Mouse (Mus musculus) CH12.LX (cell line): ENCODE measurements around the gene Cst3. TPM values are rescaled to one million over a fixed set of nuclear protein-coding genes. Genes with fewer than 3 reads are reported as not detected.

Experiments used
- DNase-seq: peaks from one replicate; pipeline ENCODE4 v3.0.0-alpha.2; 2013; ENCODE audit errors: extremely low read depth
- H3K27ac ChIP-seq: 2 replicates; pipeline ENCODE4 v1.5.1; 2012; ENCODE audit warnings: low read depth, mild to moderate bottlenecking, control low read depth, moderate library complexity; ENCODE audit not compliant: insufficient read depth
- H3K27me3 ChIP-seq: replicated peaks from 2 replicates; pipeline ENCODE3; 2012; ENCODE audit warnings: inconsistent platforms
- H3K36me3 ChIP-seq, 2 experiments: replicated peaks in 1 of 2; 2 replicates each; pipeline versions ENCODE3 to v1.6.1; 2012; ENCODE audit warnings: inconsistent platforms in 1 of 2, low read length in 1 of 2, mild to moderate bottlenecking in 1 of 2, mixed read lengths in 1 of 2, moderate library complexity in 1 of 2; ENCODE audit not compliant: control insufficient read depth in 1 of 2, insufficient read depth in 1 of 2
- H3K4me1 ChIP-seq, 2 experiments: 2 replicates each; pipeline ENCODE4 v1.6.1; 2012; ENCODE audit warnings: inconsistent platforms in 1 of 2, moderate library complexity in 1 of 2; ENCODE audit not compliant: insufficient read depth in 2 of 2, control insufficient read depth in 1 of 2
- H3K4me2 ChIP-seq: 2 replicates; pipeline ENCODE4 v1.6.1; 2012; ENCODE audit warnings: low read depth, mild to moderate bottlenecking, control low read depth; ENCODE audit not compliant: poor library complexity, insufficient read depth, severe bottlenecking
- H3K4me3 ChIP-seq, 3 experiments: fragments of 150-350 bp in 1 of 3; sonication (generic) in 1 of 3; replicated peaks in 1 of 3; 2 replicates each; pipeline versions ENCODE3 to v1.5.1; 2011 to 2012; ENCODE audit warnings: low read depth in 2 of 3, low read length in 2 of 3, mild to moderate bottlenecking in 2 of 3, moderate library complexity in 2 of 3, control low read depth in 1 of 3, improper control_type of control experiment in 1 of 3, inconsistent platforms in 1 of 3, mixed read lengths in 1 of 3; ENCODE audit not compliant: poor library complexity in 1 of 3
- H3K79me2 ChIP-seq: replicated peaks from 2 replicates; pipeline ENCODE4 v1.6.1; 2012; ENCODE audit warnings: mild to moderate bottlenecking, moderate library complexity; ENCODE audit not compliant: control insufficient read depth, poor library complexity, insufficient read depth, severe bottlenecking; ENCODE audit errors: extremely low read depth
- H3K9ac ChIP-seq: 2 replicates; pipeline ENCODE4 v1.6.1; 2012; ENCODE audit warnings: low read depth, mild to moderate bottlenecking, control low read depth, moderate library complexity; ENCODE audit not compliant: insufficient read depth
- H3K9me3 ChIP-seq: replicated peaks from 2 replicates; pipeline ENCODE3; 2012; ENCODE audit warnings: low read length, inconsistent platforms, mixed read lengths
- BHLHE40 ChIP-seq: IDR thresholded peaks from 2 replicates; pipeline ENCODE4 v1.6.1; 2011; ENCODE audit warnings: mild to moderate bottlenecking, low read depth, low read length, improper control_type of control experiment
- CHD1 ChIP-seq: IDR thresholded peaks from 2 replicates; pipeline ENCODE4 v1.6.1; 2012; ENCODE audit warnings: low read depth, low read length, improper control_type of control experiment, inconsistent platforms
- CHD2 ChIP-seq: IDR thresholded peaks from 2 replicates; pipeline ENCODE4 v1.6.1; 2011; ENCODE audit warnings: low read length, improper control_type of control experiment
- CTCF ChIP-seq, 2 experiments: IDR thresholded peaks in 1 of 2; conservative IDR thresholded peaks in 1 of 2; 2 replicates each; pipeline ENCODE4 v1.5.1; 2011 to 2012; ENCODE audit warnings: low read depth in 2 of 2, low read length in 2 of 2, improper control_type of control experiment in 1 of 2, inconsistent platforms in 1 of 2, mild to moderate bottlenecking in 1 of 2, moderate library complexity in 1 of 2
- E2F4 ChIP-seq: IDR thresholded peaks from 2 replicates; pipeline ENCODE4 v1.6.1; 2011; ENCODE audit warnings: low read depth, low read length, improper control_type of control experiment; ENCODE audit not compliant: insufficient replicate concordance
- ELF1 ChIP-seq: IDR thresholded peaks from 2 replicates; pipeline ENCODE4 v1.6.1; 2014; ENCODE audit warnings: low read depth, mild to moderate bottlenecking, inconsistent platforms, low read length, improper control_type of control experiment
- EP300 ChIP-seq: IDR thresholded peaks from 2 replicates; pipeline ENCODE4 v1.6.1; 2011; ENCODE audit warnings: low read length, improper control_type of control experiment
- ETS1 ChIP-seq: conservative IDR thresholded peaks from 2 replicates; pipeline ENCODE4 v1.6.1; 2012; ENCODE audit warnings: low read depth, mild to moderate bottlenecking, inconsistent platforms, low read length, improper control_type of control experiment, moderate library complexity
- GABPA ChIP-seq: IDR thresholded peaks from 2 replicates; pipeline ENCODE4 v1.6.1; 2012; ENCODE audit warnings: low read depth, low read length, improper control_type of control experiment, inconsistent platforms; ENCODE audit not compliant: insufficient replicate concordance
- HCFC1 ChIP-seq: IDR thresholded peaks from 2 replicates; pipeline ENCODE4 v1.6.1; 2012; ENCODE audit warnings: low read depth, mild to moderate bottlenecking, inconsistent platforms, low read length, improper control_type of control experiment
- IRF4 ChIP-seq: IDR thresholded peaks from 2 replicates; pipeline ENCODE4 v1.6.1; 2014; ENCODE audit warnings: low read depth, mild to moderate bottlenecking, inconsistent platforms, low read length, improper control_type of control experiment
- JUN ChIP-seq: IDR thresholded peaks from 2 replicates; pipeline ENCODE4 v1.6.1; 2011; ENCODE audit warnings: low read depth, mild to moderate bottlenecking, low read length, improper control_type of control experiment, moderate library complexity; ENCODE audit not compliant: insufficient read depth
- JUND ChIP-seq: conservative IDR thresholded peaks from 2 replicates; pipeline ENCODE4 v1.6.1; 2011; ENCODE audit warnings: low read depth, low read length, improper control_type of control experiment
- KAT2A ChIP-seq: IDR thresholded peaks from 2 replicates; pipeline ENCODE4 v1.6.1; 2012; ENCODE audit warnings: low read length, improper control_type of control experiment, inconsistent platforms; ENCODE audit not compliant: insufficient replicate concordance
- MAFK ChIP-seq: IDR thresholded peaks from 2 replicates; pipeline ENCODE4 v1.6.1; 2011; ENCODE audit warnings: low read length, improper control_type of control experiment; ENCODE audit not compliant: insufficient replicate concordance
- MAX ChIP-seq: IDR thresholded peaks from 2 replicates; pipeline ENCODE4 v1.6.1; 2011; ENCODE audit warnings: low read length, improper control_type of control experiment
- MAZ ChIP-seq: IDR thresholded peaks from 2 replicates; pipeline ENCODE4 v1.6.1; 2012; ENCODE audit warnings: low read depth, mild to moderate bottlenecking, inconsistent platforms, low read length, improper control_type of control experiment, moderate library complexity
- MEF2A ChIP-seq: IDR thresholded peaks from 2 replicates; pipeline ENCODE4 v1.6.1; 2014; ENCODE audit warnings: low read depth, mild to moderate bottlenecking, inconsistent platforms, low read length, improper control_type of control experiment, borderline replicate concordance
- MXI1 ChIP-seq: IDR thresholded peaks from 2 replicates; pipeline ENCODE4 v1.6.1; 2011; ENCODE audit warnings: mild to moderate bottlenecking, low read depth, low read length, improper control_type of control experiment
- MYC ChIP-seq: IDR thresholded peaks from 2 replicates; pipeline ENCODE4 v1.6.1; 2011; ENCODE audit warnings: low read depth, mild to moderate bottlenecking, improper control_type of control experiment, low read length
- NELFE ChIP-seq: IDR thresholded peaks from 2 replicates; pipeline ENCODE4 v1.6.1; 2011; ENCODE audit warnings: low read depth, low read length, improper control_type of control experiment
- NRF1 ChIP-seq: IDR thresholded peaks from 2 replicates; pipeline ENCODE4 v1.6.1; 2014; ENCODE audit warnings: low read depth, mild to moderate bottlenecking, inconsistent platforms, low read length, improper control_type of control experiment, moderate library complexity
- PAX5 ChIP-seq: IDR thresholded peaks from 2 replicates; pipeline ENCODE4 v1.6.1; 2012; ENCODE audit warnings: low read length, inconsistent platforms, mixed read lengths
- POLR2A ChIP-seq: IDR thresholded peaks from 2 replicates; pipeline ENCODE4 v1.6.1; 2011; ENCODE audit warnings: low read depth, mild to moderate bottlenecking, improper control_type of control experiment, low read length
- POLR2AphosphoS2 ChIP-seq: IDR thresholded peaks from 2 replicates; pipeline ENCODE4 v1.6.1; 2011; ENCODE audit warnings: low read depth, low read length, improper control_type of control experiment
- RAD21 ChIP-seq: IDR thresholded peaks from 2 replicates; pipeline ENCODE4 v1.6.1; 2011; ENCODE audit warnings: low read depth, mild to moderate bottlenecking, low read length, improper control_type of control experiment, moderate library complexity
- RCOR1 ChIP-seq: conservative IDR thresholded peaks from 2 replicates; pipeline ENCODE4 v1.6.1; 2012; ENCODE audit warnings: low read depth, mild to moderate bottlenecking, inconsistent platforms, low read length, improper control_type of control experiment
- SIN3A ChIP-seq: IDR thresholded peaks from 2 replicates; pipeline ENCODE4 v1.6.1; 2012; ENCODE audit warnings: low read length, improper control_type of control experiment, inconsistent platforms
- SMC3 ChIP-seq: IDR thresholded peaks from 2 replicates; pipeline ENCODE4 v1.6.1; 2011; ENCODE audit warnings: low read depth, low read length, improper control_type of control experiment
- TBP ChIP-seq: conservative IDR thresholded peaks from 2 replicates; pipeline ENCODE4 v1.6.1; 2011; ENCODE audit warnings: low read depth, low read length, improper control_type of control experiment
- TCF12 ChIP-seq: IDR thresholded peaks from 2 replicates; pipeline ENCODE4 v1.6.1; 2014; ENCODE audit warnings: low read depth, mild to moderate bottlenecking, inconsistent platforms, low read length, improper control_type of control experiment
- UBTF ChIP-seq: IDR thresholded peaks from 2 replicates; pipeline ENCODE4 v1.6.1; 2012; ENCODE audit warnings: low read depth, mild to moderate bottlenecking, inconsistent platforms, low read length, improper control_type of control experiment, moderate library complexity
- USF1 ChIP-seq: IDR thresholded peaks from 2 replicates; pipeline ENCODE4 v1.6.1; 2014; ENCODE audit warnings: low read depth, mild to moderate bottlenecking, inconsistent platforms, low read length, improper control_type of control experiment
- USF2 ChIP-seq: conservative IDR thresholded peaks from 2 replicates; pipeline ENCODE4 v1.6.1; 2011; ENCODE audit warnings: low read depth, low read length, improper control_type of control experiment
- ZC3H11A ChIP-seq: IDR thresholded peaks from 2 replicates; pipeline ENCODE4 v1.6.1; 2012; ENCODE audit warnings: low read depth, mild to moderate bottlenecking, inconsistent platforms, low read length, improper control_type of control experiment
- ZKSCAN1 ChIP-seq: IDR thresholded peaks from 2 replicates; pipeline ENCODE4 v1.6.1; 2012; ENCODE audit warnings: low read depth, inconsistent platforms, low read length, improper control_type of control experiment, borderline replicate concordance
- ZMIZ1 ChIP-seq: IDR thresholded peaks from 2 replicates; pipeline ENCODE4 v1.6.1; 2012; ENCODE audit warnings: low read depth, mild to moderate bottlenecking, inconsistent platforms, low read length, improper control_type of control experiment
- ZNF384 ChIP-seq: IDR thresholded peaks from 2 replicates; pipeline ENCODE4 v1.6.1; 2012; ENCODE audit warnings: low read depth, low read length, improper control_type of control experiment, inconsistent platforms
- dilution Hi-C: fragments of 300-500 bp; cut with MboI; formaldehyde crosslinking; loops from 2 replicates; pipeline ENCODE4 v1.14.3; 2020; ENCODE audit warnings: low sequenced_read_pairs; ENCODE audit not compliant: extremely low pct_unique_long_range_greater_than_20kb, extremely low pct_ligation_motif_present
- in situ Hi-C: fragments of 300-500 bp; cut with MboI; formaldehyde crosslinking; loops from 3 replicates; pipeline ENCODE4 v1.14.3; 2019; ENCODE audit warnings: low sequenced_read_pairs, low pct_ligation_motif_present, low pct_unique_long_range_greater_than_20kb, mixed read lengths
- polyA plus RNA-seq: library from polyadenylated mRNA; unstranded; fragments of >175 nt; gene quantifications from 2 replicates; pipeline ENCODE4 v1.2.1, GENCODE M21; 2012; ENCODE audit warnings: low read depth; ENCODE audit not compliant: insufficient read length
- total RNA-seq, 2 experiments: library from RNA; depleted of rRNA; stranded (reverse); fragments of 300-350 nt in 1 of 2; fragments of >200 nt in 1 of 2; gene quantifications; 2 replicates each; pipeline ENCODE4 v1.2.3; 2012 to 2014

The Cst3 gene
- total RNA-seq (2012; rRNA removed) (228 and 231 TPM in 2 replicates), total RNA-seq (2014; rRNA removed) (170 and 209 TPM in 2 replicates), polyA plus RNA-seq (139 and 156 TPM in 2 replicates)

GRCm38 (mm10) chr2:148875335-148875811 is at the start of gene Cst3:
TSS of gene Cst3 (minus strand) at chr2:148875692.
- DNase-seq, result peak; percentile 75
- peak within 1 kb of the TSS; percentile 59 for H3K27ac ChIP-seq
- H3K36me3 ChIP-seq, result peaks cover 7 to 29% of the 10 kb centered on the region in 2 experiments
- peak within 1 kb of the TSS; percentile 86 to 98 (median 94) for H3K4me3 ChIP-seq
- H3K4me1 ChIP-seq, result peaks cover 15 to 58% of the 10 kb centered on the region in 2 experiments
- peaks cover 16% of the 10 kb centered on the region for H3K79me2 ChIP-seq
- 0 out of 2 replicates have a peak, but pooled peaks have one; percentile 50 for TF ChIP-seq MAZ
- peak; percentile 31; the same call in 1 of the 2 replicates for TF ChIP-seq EP300
- TF ChIP-seq ZC3H11A, result no peak
- no peak for TF ChIP-seq E2F4
- no peak for TF ChIP-seq CTCF (conservative IDR thresholded peaks at IDR 0.05 in 1 of 2, IDR thresholded peaks at IDR 0.05 in 1 of 2; ENCODE audit: low read depth in 2 of 2, low read length in 2 of 2)
- TF ChIP-seq JUN, result no peak
- peak; percentile 80 for TF ChIP-seq NELFE
- peak; percentile 15; the same call in 1 of the 2 replicates for TF ChIP-seq ETS1
- TF ChIP-seq MAFK, result no peak
- TF ChIP-seq HCFC1, result peak; percentile 46; the same call in 1 of the 2 replicates
- no peak for TF ChIP-seq BHLHE40
- TF ChIP-seq RAD21, result no peak
- TF ChIP-seq GABPA, result no peak
- TF ChIP-seq MYC, result no peak
- no peak for TF ChIP-seq ZNF384
- TF ChIP-seq PAX5, result no peak
- TF ChIP-seq JUND, result no peak
- TF ChIP-seq USF1, result no peak
- no peak for TF ChIP-seq NRF1
- no peak; the same call in 1 of the 2 replicates for TF ChIP-seq MXI1
- peak; percentile 32 for TF ChIP-seq MEF2A
- TF ChIP-seq ZKSCAN1, result no peak
- TF ChIP-seq SMC3, result no peak
- TF ChIP-seq TBP, result 0 out of 2 replicates have a peak, but pooled peaks have one; percentile 54
- TF ChIP-seq MAX, result no peak
- no peak for TF ChIP-seq SIN3A
- 0 out of 2 replicates have a peak, but pooled peaks have one; percentile 15 for TF ChIP-seq IRF4
- no peak for TF ChIP-seq ZMIZ1
- no peak for TF ChIP-seq CHD2
- no peak for TF ChIP-seq USF2
- TF ChIP-seq POLR2AphosphoS2, result no peak
- no peak for TF ChIP-seq RCOR1
- TF ChIP-seq POLR2A, result peak; percentile 83
- TF ChIP-seq TCF12, result no peak; the same call in 1 of the 2 replicates
- TF ChIP-seq ELF1, result no peak; the same call in 1 of the 2 replicates
- no peak for TF ChIP-seq KAT2A
- no peak for TF ChIP-seq CHD1
- no peak for TF ChIP-seq UBTF
- no peaks in the 10 kb centered on the region for H3K27me3 ChIP-seq
- peak within 1 kb of the TSS; percentile 84 for H3K9ac ChIP-seq
- in situ Hi-C loops, result no loop called here
- H3K4me2 ChIP-seq, result peak within 1 kb of the TSS; percentile 87
- H3K9me3 ChIP-seq, result no peaks in the 10 kb centered on the region
- dilution Hi-C loops, result no loop called here
